ENCODE assay signal across 25 mouse cellular contexts in genomic region chr10:117555044-117555443, GRCm38 (mm10).
DNase-seq lines count a peak whose midpoint lies in the region; ATAC-seq and TF ChIP-seq lines count a peak whose summit lies in the region.
"Had no signal": no experiment of that assay in that cellular context is flagged by ENCODE, and none has a peak within 500 bp of the region (broad histone marks: within the 10 kb centered on the region; RNA-seq: fewer than 3 reads in every experiment).

No protein-coding gene starts in this region.

- no peaks in the 10 kb centered on the region for H3K36me3 ChIP-seq in liver, embryonic 15.5 days (replicated peaks)
- H3K36me3 ChIP-seq in liver, postnatal 0 days (replicated peaks; ENCODE audit: insufficient read depth, low read length) = no peaks in the 10 kb centered on the region
- H3K36me3 ChIP-seq in midbrain, embryonic 11.5 days (ENCODE audit: control insufficient read depth, insufficient read depth, low read length) = no peaks in the 10 kb centered on the region
- no peaks in the 10 kb centered on the region for H3K36me3 ChIP-seq in midbrain, embryonic 14.5 days (ENCODE audit: control insufficient read depth, insufficient read depth, low read length)
- H3K36me3 ChIP-seq: embryonic facial prominence, embryonic 10.5 days; embryonic facial prominence, embryonic 12.5 days; forebrain, embryonic 15.5 days; G1E had no signal

- H3K4me3 ChIP-seq in liver, embryonic 15.5 days (replicated peaks) = no peak overlapping the region
- H3K4me3 ChIP-seq in liver, postnatal 0 days (ENCODE audit: low read depth, low read length) = no peak overlapping the region
- H3K4me3 ChIP-seq in midbrain, embryonic 11.5 days (ENCODE audit: low read depth, low read length) = no peak overlapping the region
- H3K4me3 ChIP-seq in midbrain, embryonic 14.5 days (replicated peaks; ENCODE audit: low read depth, low read length) = no peak overlapping the region
- H3K4me3 ChIP-seq: embryonic facial prominence, embryonic 10.5 days; embryonic facial prominence, embryonic 12.5 days; forebrain, embryonic 13.5 days; forebrain, embryonic 15.5 days had no signal

- no peak for TF ChIP-seq CTCF in liver, postnatal 0 days (IDR thresholded peaks at IDR 0.05; ENCODE audit: low read depth)

- TF ChIP-seq EP300 in liver, postnatal 0 days (IDR thresholded peaks at IDR 0.05; ENCODE audit: low read depth) = no peak

- H3K9me3 ChIP-seq in liver, embryonic 15.5 days (replicated peaks) = no peaks in the 10 kb centered on the region
- H3K9me3 ChIP-seq in liver, postnatal 0 days (ENCODE audit: low read length) = peaks cover 2% of the 10 kb centered on the region; the same call in 1 of the 2 replicates
- no peaks in the 10 kb centered on the region for H3K9me3 ChIP-seq in midbrain, embryonic 11.5 days (ENCODE audit: control insufficient read depth, low read length)
- no peaks in the 10 kb centered on the region for H3K9me3 ChIP-seq in midbrain, embryonic 14.5 days (ENCODE audit: control insufficient read depth, low read length)
- H3K9me3 ChIP-seq: embryonic facial prominence, embryonic 10.5 days; embryonic facial prominence, embryonic 12.5 days; forebrain, embryonic 13.5 days; forebrain, embryonic 15.5 days had no signal

- no peak overlapping the region for H3K4me2 ChIP-seq in liver, embryonic 15.5 days
- H3K4me2 ChIP-seq in liver, postnatal 0 days (ENCODE audit: low read depth, low read length) = no peak overlapping the region
- no peak overlapping the region for H3K4me2 ChIP-seq in midbrain, embryonic 11.5 days
- no peak overlapping the region for H3K4me2 ChIP-seq in midbrain, embryonic 14.5 days (ENCODE audit: low read length)
- H3K4me2 ChIP-seq: embryonic facial prominence, embryonic 12.5 days; forebrain, embryonic 13.5 days; forebrain, embryonic 15.5 days had no signal

- no peak for DNase-seq in liver, postnatal 0 days
- DNase-seq in midbrain, embryonic 11.5 days (ENCODE audit: low spot score, missing footprints) = peak; percentile 69
- DNase-seq in midbrain, embryonic 14.5 days = no peak
- peak; percentile 93 for DNase-seq in adipocyte (ENCODE audit: low spot score)
- DNase-seq in cerebellum, adult 9-10 months = no peak
- DNase-seq in urinary bladder, postnatal 14 days (ENCODE audit: low spot score) = no peak
- DNase-seq: adrenal gland, adult 2 months; adrenal gland, postnatal 10 days; adrenal gland, postnatal 25 days; B cell, adult 2 months; cerebellum, adult 11 months; cerebellum, adult 18-20 months; cerebellum, adult 8-10 months; cerebellum, postnatal 10 days; cerebellum, postnatal 25 days; forebrain, postnatal 0 days had no signal

- no peaks in the 10 kb centered on the region for H3K27me3 ChIP-seq in liver, embryonic 15.5 days
- no peaks in the 10 kb centered on the region for H3K27me3 ChIP-seq in liver, postnatal 0 days (ENCODE audit: insufficient read depth, low read length)
- H3K27me3 ChIP-seq in midbrain, embryonic 11.5 days (ENCODE audit: control insufficient read depth, insufficient read depth, low read length) = no peaks in the 10 kb centered on the region
- no peaks in the 10 kb centered on the region for H3K27me3 ChIP-seq in midbrain, embryonic 14.5 days (ENCODE audit: control insufficient read depth, insufficient read depth, low read length)
- H3K27me3 ChIP-seq: embryonic facial prominence, embryonic 12.5 days; forebrain, embryonic 13.5 days; forebrain, embryonic 15.5 days; Patski had no signal

- no peak overlapping the region for H3K9ac ChIP-seq in liver, embryonic 15.5 days
- no peak overlapping the region for H3K9ac ChIP-seq in liver, postnatal 0 days (replicated peaks)
- no peak overlapping the region for H3K9ac ChIP-seq in midbrain, embryonic 11.5 days (ENCODE audit: low read length)
- H3K9ac ChIP-seq in midbrain, embryonic 14.5 days (replicated peaks; ENCODE audit: low read length) = no peak overlapping the region
- H3K9ac ChIP-seq: embryonic facial prominence, embryonic 12.5 days; forebrain, embryonic 13.5 days; forebrain, embryonic 15.5 days; forebrain, postnatal 0 days had no signal

- H3K27ac ChIP-seq in liver, embryonic 15.5 days (replicated peaks) = 0 out of 2 replicates have a peak overlapping the region, but pooled peaks have one; percentile 6
- no peak overlapping the region for H3K27ac ChIP-seq in liver, postnatal 0 days (ENCODE audit: low read depth)
- H3K27ac ChIP-seq in midbrain, embryonic 11.5 days (ENCODE audit: low read depth, low read length) = no peak overlapping the region
- no peak overlapping the region for H3K27ac ChIP-seq in midbrain, embryonic 14.5 days (replicated peaks; ENCODE audit: low read depth, low read length)
- H3K27ac ChIP-seq: embryonic facial prominence, embryonic 10.5 days; embryonic facial prominence, embryonic 12.5 days; forebrain, embryonic 13.5 days; forebrain, embryonic 15.5 days had no signal

- WGBS in liver, embryonic 15.5 days (ENCODE audit: insufficient replicate concordance) = 69% methylated on average over 8 of the region's 8 CpGs
- WGBS in liver, postnatal 0 days (ENCODE audit: insufficient replicate concordance) = 85% methylated on average over 8 of the region's 8 CpGs
- WGBS in midbrain, embryonic 11.5 days = 86% methylated on average over 8 of the region's 8 CpGs
- 90% methylated on average over 8 of the region's 8 CpGs for WGBS in midbrain, embryonic 14.5 days

- ATAC-seq in liver, embryonic 15.5 days (ENCODE audit: insufficient read depth) = no peak
- no peak for ATAC-seq in liver, postnatal 0 days
- no peak for ATAC-seq in midbrain, embryonic 11.5 days (ENCODE audit: low FRiP score)
- no peak for ATAC-seq in midbrain, embryonic 14.5 days (ENCODE audit: low FRiP score, low TSS enrichment)
- ATAC-seq: activated CD4-positive, CD25-positive, alpha-beta regulatory T cell, adult 4 months; CD4-positive, CD25-positive, alpha-beta regulatory T cell, adult 4 months; forebrain, embryonic 13.5 days; forebrain, embryonic 15.5 days; forebrain, postnatal 0 days; Patski had no signal

- H3K4me1 ChIP-seq in liver, embryonic 15.5 days (replicated peaks) = no peaks in the 10 kb centered on the region
- H3K4me1 ChIP-seq in liver, postnatal 0 days (ENCODE audit: insufficient read depth) = 0 out of 2 replicates have a peak, but pooled peaks cover 6% of the 10 kb centered on the region
- H3K4me1 ChIP-seq in midbrain, embryonic 11.5 days (ENCODE audit: control insufficient read depth, insufficient read depth, low read length) = no peaks in the 10 kb centered on the region
- H3K4me1 ChIP-seq in midbrain, embryonic 14.5 days (ENCODE audit: control insufficient read depth, insufficient read depth, low read length) = no peaks in the 10 kb centered on the region

Comparison
In these comparisons a context has a peak if more than half of its experiments do, and no peak if none do; other contexts are left out.
1. DNase-seq: peak in midbrain, embryonic 11.5 days (single experiment) and adipocyte (single experiment); none in liver, postnatal 0 days (single experiment), midbrain, embryonic 14.5 days (single experiment), cerebellum, adult 9-10 months (single experiment) and urinary bladder, postnatal 14 days (single experiment).